Mouse (Mus musculus) liver, embryonic 14.5 days (tissue): ENCODE measurements around the gene Rab8b.

Source experiments
- CTCF ChIP-seq: IDR thresholded peaks from 2 replicates; pipeline ENCODE4 v1.5.1; 2016; ENCODE audit warnings: antibody characterized with exemption, low read depth, control low read depth
- EP300 ChIP-seq: IDR thresholded peaks from 2 replicates; pipeline ENCODE4 v1.6.1; 2016; ENCODE audit warnings: antibody characterized with exemption, low read depth

DNA sequence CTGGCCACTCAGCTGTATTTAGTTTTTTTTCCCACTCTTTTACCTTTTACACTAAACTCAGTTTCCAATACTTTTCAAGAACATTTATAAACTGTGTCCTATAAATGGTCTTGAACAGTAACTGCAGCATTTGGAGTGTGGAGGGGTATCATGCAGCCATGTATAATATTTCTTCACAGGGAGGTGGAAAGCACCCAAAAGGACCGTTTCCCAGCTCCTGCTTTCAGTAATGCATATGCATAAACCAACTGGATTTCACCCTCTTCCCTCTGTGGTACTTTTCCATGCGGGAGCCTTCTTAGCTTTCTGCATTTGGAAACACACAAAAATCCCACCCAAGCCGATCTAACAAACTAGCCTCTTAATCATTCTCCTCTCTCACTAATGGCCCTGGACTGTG, 54.8 kb downstream of the Rab8b start:
- no peak for TF ChIP-seq EP300
- no peak for TF ChIP-seq CTCF
